ENCODE assay signal across 9 mouse cellular contexts in genomic region chr2:16607792-16608586, GRCm38 (mm10).
DNase-seq lines count a peak whose midpoint lies in the region; ATAC-seq and TF ChIP-seq lines count a peak whose summit lies in the region.
"Had no signal": no experiment of that assay in that cellular context is flagged by ENCODE, and none has a peak within 500 bp of the region (broad histone marks: within the 10 kb centered on the region; RNA-seq: fewer than 3 reads in every experiment).

No protein-coding gene starts in this region.

- no peak for DNase-seq in layer of hippocampus, adult 2 months (ENCODE audit: low spot score in 2 of 2)
- DNase-seq in layer of hippocampus, adult 9-10 months (ENCODE audit: low spot score) = no peak
- peak; percentile 5 for DNase-seq in embryo, embryonic 11 days
- DNase-seq in kidney, adult 2 months = peak; percentile 84
- DNase-seq in adrenal gland, postnatal 25 days = no peak
- DNase-seq: thymus, postnatal 14 days had no signal

- peaks cover 11% of the 10 kb centered on the region for H3K4me1 ChIP-seq in kidney, adult 2 months (ENCODE audit: control insufficient read depth, insufficient read depth, low read length)
- H3K4me1 ChIP-seq in limb, embryonic 15.5 days = peaks cover 8% of the 10 kb centered on the region; the same call in 1 of the 2 replicates
- H3K4me1 ChIP-seq: midbrain, embryonic 10.5 days had no signal

- H3K4me3 ChIP-seq in layer of hippocampus, adult 2 months = no peak overlapping the region
- H3K4me3 ChIP-seq in kidney, adult 2 months (ENCODE audit: insufficient read depth, low read depth, low read length) = no peak overlapping the region
- no peak overlapping the region for H3K4me3 ChIP-seq in limb, embryonic 15.5 days
- H3K4me3 ChIP-seq: midbrain, embryonic 10.5 days had no signal

- WGBS in kidney, adult 2 months = 28% methylated on average over 3 of the region's 3 CpGs
- WGBS in limb, embryonic 15.5 days = 33% methylated on average over 3 of the region's 3 CpGs

- no peak overlapping the region for H3K4me2 ChIP-seq in limb, embryonic 15.5 days

- no peak overlapping the region for H3K9ac ChIP-seq in limb, embryonic 15.5 days

- H3K36me3 ChIP-seq in kidney, adult 2 months (ENCODE audit: control insufficient read depth, insufficient read depth, low read length) = no peaks in the 10 kb centered on the region
- no peaks in the 10 kb centered on the region for H3K36me3 ChIP-seq in limb, embryonic 15.5 days
- H3K36me3 ChIP-seq: midbrain, embryonic 10.5 days had no signal

- H3K27ac ChIP-seq in layer of hippocampus, adult 2 months = peak overlapping the region; percentile 39; the same call in 1 of the 2 replicates
- peak overlapping the region; percentile 66 for H3K27ac ChIP-seq in kidney, adult 2 months (ENCODE audit: insufficient read depth, low read depth, low read length)
- H3K27ac ChIP-seq in limb, embryonic 15.5 days = peak overlapping the region; percentile 30; the same call in 1 of the 2 replicates
- H3K27ac ChIP-seq: midbrain, embryonic 10.5 days had no signal

- no peak for ATAC-seq in limb, embryonic 15.5 days (ENCODE audit: insufficient number of reproducible peaks, low FRiP score, low TSS enrichment, low read depth)
- ATAC-seq in megakaryocyte, adult 5-6 weeks (ENCODE audit: poor library complexity, severe bottlenecking) = no peak

- TF ChIP-seq CTCF in layer of hippocampus, adult 2 months (conservative IDR thresholded peaks at IDR 0.05) = no peak
- no peak for TF ChIP-seq CTCF in kidney, adult 2 months (conservative IDR thresholded peaks at IDR 0.05; ENCODE audit: insufficient read depth, insufficient read length, low read depth, low read length)

- no peaks in the 10 kb centered on the region for H3K27me3 ChIP-seq in kidney, adult 2 months (replicated peaks; ENCODE audit: control insufficient read depth, insufficient read depth, low read length)
- no peaks in the 10 kb centered on the region for H3K27me3 ChIP-seq in limb, embryonic 15.5 days

- no peak for TF ChIP-seq POLR2A in kidney, adult 2 months (IDR thresholded peaks at IDR 0.05; ENCODE audit: low read depth, low read length)

- no peaks in the 10 kb centered on the region for H3K9me3 ChIP-seq in limb, embryonic 15.5 days
- H3K9me3 ChIP-seq: midbrain, embryonic 10.5 days had no signal

Comparison
In these comparisons a context has a peak if more than half of its experiments do, and no peak if none do; other contexts are left out.
1. DNase-seq: peak in embryo, embryonic 11 days (single experiment) and kidney, adult 2 months (single experiment); none in layer of hippocampus, adult 2 months (0 of 2), layer of hippocampus, adult 9-10 months (single experiment) and adrenal gland, postnatal 25 days (single experiment).
2. Peak in every context shown above with its lines, with median percentiles within 50 percentile points of each other: H3K27ac ChIP-seq.